Mouse (Mus musculus): ENCODE data around the gene Vmn2r32.
"Not testable (repeated sequence)": the region's sequence is repeated elsewhere in the genome, so short reads cannot be mapped to it uniquely, and the experiment has no call there.

The Vmn2r32 gene

DNA sequence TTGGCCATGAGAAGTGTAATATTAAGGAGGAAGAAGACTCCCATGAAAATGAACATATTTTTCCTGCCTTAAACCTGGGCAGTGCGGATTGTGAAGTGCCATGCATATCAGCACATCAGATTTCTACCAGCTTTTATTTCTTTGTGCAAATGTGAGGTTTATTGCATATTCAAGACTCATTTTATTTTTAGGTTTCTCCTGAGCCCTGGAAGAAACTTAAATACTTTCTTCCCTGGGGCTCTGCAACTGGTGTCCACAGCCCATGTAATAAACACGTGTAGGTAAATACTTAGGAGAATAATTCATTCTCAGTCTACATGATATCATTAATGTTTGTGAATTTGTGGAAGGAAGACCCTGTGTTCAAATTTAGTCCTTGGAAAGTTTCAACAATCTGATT lies at the start of gene Vmn2r32:
Gene Vmn2r32 (minus strand): TSS at position 101 of the 400 bp plus-strand sequence.
- DNase-seq (ENCODE audit: low read depth, low spot score): not testable (repeated sequence)
